14 mouse cellular contexts compared by ENCODE assay signal in genomic region chr10:8878381-8878780, GRCm38 (mm10). TPM values are rescaled to one million over a fixed set of nuclear protein-coding genes. Genes with fewer than 3 reads are reported as not detected.
DNase-seq lines count a peak whose midpoint lies in the region; ATAC-seq and TF ChIP-seq lines count a peak whose summit lies in the region.
"Had no signal": no experiment of that assay in that cellular context is flagged by ENCODE, and none has a peak within 500 bp of the region (broad histone marks: within the 10 kb centered on the region; RNA-seq: fewer than 3 reads in every experiment).

No protein-coding gene starts in this region.

- H3K36me3 ChIP-seq in liver, embryonic 11.5 days (ENCODE audit: control insufficient read depth, insufficient read depth, low read length): no peaks in the 10 kb centered on the region
- peaks cover 2% of the 10 kb centered on the region; the same call in 1 of the 2 replicates for H3K36me3 ChIP-seq in ES-E14 (ENCODE audit: control insufficient read depth, insufficient read depth, low read length, poor library complexity, severe bottlenecking)
- no peaks in the 10 kb centered on the region for H3K36me3 ChIP-seq in liver, postnatal 0 days (replicated peaks; ENCODE audit: insufficient read depth, low read length)
- H3K36me3 ChIP-seq in forebrain, postnatal 0 days (ENCODE audit: insufficient read depth): no peaks in the 10 kb centered on the region
- H3K36me3 ChIP-seq: hindbrain, embryonic 13.5 days; midbrain, embryonic 12.5 days had no signal

- H3K27ac ChIP-seq in liver, embryonic 11.5 days (ENCODE audit: low read depth, low read length): no peak overlapping the region
- H3K27ac ChIP-seq in ES-E14 (ENCODE audit: insufficient read depth, low read depth, low read length, poor library complexity, severe bottlenecking): peak overlapping the region; percentile 6; the same call in 1 of the 2 replicates
- no peak overlapping the region for H3K27ac ChIP-seq in liver, postnatal 0 days (ENCODE audit: low read depth)
- no peak overlapping the region for H3K27ac ChIP-seq in forebrain, postnatal 0 days (ENCODE audit: low read depth, low read length)
- H3K27ac ChIP-seq: hindbrain, embryonic 13.5 days; liver, embryonic 14.5 days; midbrain, embryonic 12.5 days had no signal

- in situ Hi-C loops in ES-E14 (cut with MboI; ENCODE audit: low sequenced_read_pairs in 2 of 2, unreplicated experiment in 2 of 2): no loop called here

- no peak for TF ChIP-seq EP300 in liver, postnatal 0 days (IDR thresholded peaks at IDR 0.05; ENCODE audit: low read depth)

- no peak for TF ChIP-seq CTCF in liver, postnatal 0 days (IDR thresholded peaks at IDR 0.05; ENCODE audit: low read depth)
- no peak for TF ChIP-seq CTCF in forebrain, postnatal 0 days (IDR thresholded peaks at IDR 0.05; ENCODE audit: low read depth)

- DNase-seq in liver, embryonic 11.5 days (ENCODE audit: low spot score): no peak
- no peak for DNase-seq in liver
- DNase-seq in ES-E14 (ENCODE audit: low read depth, low spot score): no peak
- no peak for DNase-seq in liver, postnatal 0 days
- no peak for DNase-seq in B cell, adult 2 months
- no peak for DNase-seq in right cerebral cortex, postnatal 14 days
- DNase-seq in forebrain, postnatal 0 days: no peak
- DNase-seq: adrenal gland, adult 8-10 months; cerebellum, adult 9-11 months; right cerebral cortex, postnatal 4 days had no signal

- no peak for ATAC-seq in liver, embryonic 11.5 days (replicated peaks; ENCODE audit: low FRiP score)
- ATAC-seq in granulocyte monocyte progenitor cell, adult 5-6 weeks (replicated peaks; ENCODE audit: poor library complexity, severe bottlenecking): peak; percentile 42; the same call in 1 of the 2 replicates
- ATAC-seq in liver, postnatal 0 days: no peak
- ATAC-seq in forebrain, postnatal 0 days: no peak

- H3K9ac ChIP-seq in liver, embryonic 11.5 days (ENCODE audit: low read depth, low read length): no peak overlapping the region
- peak overlapping the region; percentile 58; the same call in 1 of the 2 replicates for H3K9ac ChIP-seq in ES-E14 (ENCODE audit: insufficient read depth, low read depth, low read length, poor library complexity, severe bottlenecking)
- H3K9ac ChIP-seq in liver, postnatal 0 days (replicated peaks): no peak overlapping the region
- no peak overlapping the region for H3K9ac ChIP-seq in forebrain, postnatal 0 days
- H3K9ac ChIP-seq: hindbrain, embryonic 13.5 days; liver, embryonic 14.5 days; midbrain, embryonic 12.5 days had no signal

- 61% methylated on average over 13 of the region's 13 CpGs for WGBS in liver, embryonic 11.5 days
- 66% methylated on average over 13 of the region's 13 CpGs for WGBS in liver, postnatal 0 days (ENCODE audit: insufficient replicate concordance)
- 85% methylated on average over 13 of the region's 13 CpGs for WGBS in forebrain, postnatal 0 days

- no peaks in the 10 kb centered on the region for H3K9me3 ChIP-seq in liver, embryonic 11.5 days (ENCODE audit: control insufficient read depth, low read length)
- no peaks in the 10 kb centered on the region for H3K9me3 ChIP-seq in ES-E14 (ENCODE audit: control insufficient read depth, insufficient read depth, low read depth, low read length)
- no peaks in the 10 kb centered on the region for H3K9me3 ChIP-seq in liver, postnatal 0 days (ENCODE audit: low read length)
- H3K9me3 ChIP-seq in forebrain, postnatal 0 days (ENCODE audit: low read length): no peaks in the 10 kb centered on the region
- H3K9me3 ChIP-seq: hindbrain, embryonic 13.5 days; midbrain, embryonic 12.5 days had no signal

- H3K4me1 ChIP-seq in liver, embryonic 11.5 days (replicated peaks; ENCODE audit: control insufficient read depth, insufficient read depth, low read length): peaks cover 1% of the 10 kb centered on the region
- peaks cover 15 to 16% of the 10 kb centered on the region in 2 experiments for H3K4me1 ChIP-seq in ES-E14 (ENCODE audit: control insufficient read depth in 2 of 2, insufficient read depth in 2 of 2, low read length in 2 of 2, poor library complexity in 1 of 2)
- H3K4me1 ChIP-seq in liver, postnatal 0 days (ENCODE audit: insufficient read depth): peaks cover 19% of the 10 kb centered on the region; the same call in 1 of the 2 replicates
- no peaks in the 10 kb centered on the region for H3K4me1 ChIP-seq in forebrain, postnatal 0 days (ENCODE audit: insufficient read depth)

- no peak overlapping the region for H3K4me3 ChIP-seq in liver, embryonic 11.5 days (ENCODE audit: low read depth, low read length)
- H3K4me3 ChIP-seq in ES-E14 (ENCODE audit: insufficient read depth in 1 of 2, low read depth in 1 of 2, low read length in 2 of 2, poor library complexity in 1 of 2, severe bottlenecking in 1 of 2): peak overlapping the region; percentile 32 to 38; a peak in 3 of 4 replicates
- H3K4me3 ChIP-seq in liver, postnatal 0 days (ENCODE audit: low read depth, low read length): no peak overlapping the region
- no peak overlapping the region for H3K4me3 ChIP-seq in forebrain, postnatal 0 days (ENCODE audit: low read depth, low read length)
- H3K4me3 ChIP-seq: hindbrain, embryonic 13.5 days; midbrain, embryonic 12.5 days had no signal

- no peaks in the 10 kb centered on the region for H3K27me3 ChIP-seq in liver, embryonic 11.5 days (replicated peaks; ENCODE audit: control insufficient read depth, insufficient read depth, low read length)
- no peaks in the 10 kb centered on the region for H3K27me3 ChIP-seq in liver, postnatal 0 days (ENCODE audit: insufficient read depth, low read length)
- H3K27me3 ChIP-seq in forebrain, postnatal 0 days (ENCODE audit: insufficient read depth, low read length): no peaks in the 10 kb centered on the region
- H3K27me3 ChIP-seq: hindbrain, embryonic 13.5 days; midbrain, embryonic 12.5 days had no signal

- H3K4me2 ChIP-seq in liver, embryonic 11.5 days: peak overlapping the region; percentile 34
- peak overlapping the region; percentile 33 for H3K4me2 ChIP-seq in liver, postnatal 0 days (ENCODE audit: low read depth, low read length)
- H3K4me2 ChIP-seq in forebrain, postnatal 0 days (ENCODE audit: low read depth): no peak overlapping the region
- H3K4me2 ChIP-seq: hindbrain, embryonic 13.5 days; midbrain, embryonic 12.5 days had no signal

TF ChIP-seq in ES-E14, 5 proteins besides CTCF, POLR2A, EP300 and RAD21:
- TF ChIP-seq CHD2 (IDR thresholded peaks at IDR 0.05; ENCODE audit: low read depth, low read length): no peak
- no peak for TF ChIP-seq ZNF384 (IDR thresholded peaks at IDR 0.05; ENCODE audit: low read depth, low read length)
- no peak for TF ChIP-seq HCFC1 (IDR thresholded peaks at IDR 0.05; ENCODE audit: borderline replicate concordance, insufficient read depth, low read length)
- no peak for TF ChIP-seq ZC3H11A (IDR thresholded peaks at IDR 0.05; ENCODE audit: borderline replicate concordance, low read depth, low read length)
- no peak for TF ChIP-seq MAFK (IDR thresholded peaks at IDR 0.05; ENCODE audit: insufficient read depth, low read depth, low read length)

RNA-seq across cellular contexts. Expression of gene Sash1, which starts 7.5 kb away (rescaled TPM):
- polyA plus RNA-seq in liver, embryonic 11.5 days (2014; fragmentation: Nextera tagmentation; extraction: Ambion mirVana): 1.2 and 1.7 TPM in 2 replicates
- total RNA-seq in ES-E14 (2012; rRNA removed): 16.8 and 23.7 TPM in 2 replicates
- total RNA-seq in granulocyte monocyte progenitor cell, adult 5-6 weeks (2014; fragmentation: Nextera tagmentation): 1.9 and 2.4 TPM in 2 replicates
- total RNA-seq in granulocyte monocyte progenitor cell, adult 5-6 weeks (2017): 2.1 and 2.4 TPM in 2 replicates
- polyA plus RNA-seq in liver, postnatal 0 days (2015; fragmentation: Nextera tagmentation; extraction: Ambion mirVana): 1.9 and 2.2 TPM in 2 replicates
- total RNA-seq in forebrain, postnatal 0 days (2014; rRNA removed): 24.8 and 33.3 TPM in 2 replicates
- 2.2 and 3.6 TPM in 2 replicates for polyA plus RNA-seq in forebrain, postnatal 0 days (2015; fragmentation: Nextera tagmentation; extraction: Ambion mirVana)

Comparison
In these comparisons a context has a peak if more than half of its experiments do, and no peak if none do; other contexts are left out.
1. H3K4me3 ChIP-seq: peak in ES-E14 (2 of 2); none in liver, embryonic 11.5 days (single experiment), liver, postnatal 0 days (single experiment) and forebrain, postnatal 0 days (single experiment).